Mouse (Mus musculus) liver, adult 2 months (tissue): Measurements from ENCODE around the gene Ddx6.

Experiments
- CTCF ChIP-seq: fragments of 200-500 bp; IDR thresholded peaks from 2 replicates; pipeline ENCODE4 v1.5.1; 2011; ENCODE audit warnings: low read depth, low read length, control low read depth
- POLR2A ChIP-seq: fragments of 200-500 bp; IDR thresholded peaks from 2 replicates; pipeline ENCODE4 v1.6.1; 2011; ENCODE audit warnings: low read length, control low read depth; ENCODE audit not compliant: insufficient read depth; ENCODE audit errors: extremely low read depth

DNA sequence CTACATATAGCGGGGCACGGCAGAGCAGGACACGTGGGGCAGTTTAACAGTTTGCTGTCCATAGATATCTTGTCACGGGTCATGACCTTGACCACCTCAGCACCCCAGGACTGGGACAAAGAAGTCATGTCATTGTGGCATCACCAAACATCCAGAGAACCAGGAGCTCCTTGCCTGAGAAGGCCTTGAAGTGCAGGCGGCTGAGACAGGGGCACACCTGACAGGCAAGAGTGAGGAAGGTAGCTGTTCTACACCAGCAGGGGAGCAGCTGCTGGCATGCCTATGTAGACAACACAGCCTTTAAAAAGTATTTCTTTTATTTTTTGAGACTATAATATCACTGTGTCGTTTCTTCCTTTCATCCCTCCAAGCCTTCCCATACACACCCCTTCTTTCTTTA is 41.7 kb downstream of the Ddx6 start:
- no peak for TF ChIP-seq CTCF
- TF ChIP-seq POLR2A: no peak
